Mouse (Mus musculus) heart, postnatal 10 days (tissue): ENCODE measurements around the gene Clip1. TPM values are rescaled to one million over a fixed set of nuclear protein-coding genes. Genes with fewer than 3 reads are reported as not detected.
A peak's percentile ranks its signal among the peaks of the same experiment; 100 is the strongest.
"Not testable (repeated sequence)": the region's sequence is repeated elsewhere in the genome, so short reads cannot be mapped to it uniquely, and the experiment has no call there.

Experiments used
- DNase-seq, 2 experiments: peaks; one replicate each; pipeline ENCODE4 v3.0.0; 2021
- intact Hi-C: fragments of 180-260 bp; cut with DNase I; formaldehyde crosslinking; loops from one replicate; pipeline ENCODE4 v1.15.1; 2025
- total RNA-seq, 2 experiments: library from RNA; stranded (reverse); gene quantifications; 2 replicates each; pipeline ENCODE4 v1.2.3; 2021

Clip1 gene
- total RNA-seq = 100 to 1,000 TPM; 135 to 144 TPM

GRCm38 (mm10) chr5:123684221-123685144 lies at the start of gene Clip1:
Clip1 (minus strand) TSS chr5:123684618.
- intact Hi-C loops = loop anchor here (1.0 to 5.0 kb wide), 4 partner anchors 14 to 57 kb away; no protein-coding TSS in a partner anchor
- peak; percentile 75 to 78 for DNase-seq

GRCm38 (mm10) chr5:123730981-123731380 lies 46.6 kb upstream of the Clip1 start:
- DNase-seq = no peak
- intact Hi-C loops = no loop called here

- DNase-seq, intact Hi-C loops: not testable (repeated sequence)
Measured at GRCm38 (mm10) chr5:123723816-123724215, 39.4 kb upstream of the Clip1 start.

DNA sequence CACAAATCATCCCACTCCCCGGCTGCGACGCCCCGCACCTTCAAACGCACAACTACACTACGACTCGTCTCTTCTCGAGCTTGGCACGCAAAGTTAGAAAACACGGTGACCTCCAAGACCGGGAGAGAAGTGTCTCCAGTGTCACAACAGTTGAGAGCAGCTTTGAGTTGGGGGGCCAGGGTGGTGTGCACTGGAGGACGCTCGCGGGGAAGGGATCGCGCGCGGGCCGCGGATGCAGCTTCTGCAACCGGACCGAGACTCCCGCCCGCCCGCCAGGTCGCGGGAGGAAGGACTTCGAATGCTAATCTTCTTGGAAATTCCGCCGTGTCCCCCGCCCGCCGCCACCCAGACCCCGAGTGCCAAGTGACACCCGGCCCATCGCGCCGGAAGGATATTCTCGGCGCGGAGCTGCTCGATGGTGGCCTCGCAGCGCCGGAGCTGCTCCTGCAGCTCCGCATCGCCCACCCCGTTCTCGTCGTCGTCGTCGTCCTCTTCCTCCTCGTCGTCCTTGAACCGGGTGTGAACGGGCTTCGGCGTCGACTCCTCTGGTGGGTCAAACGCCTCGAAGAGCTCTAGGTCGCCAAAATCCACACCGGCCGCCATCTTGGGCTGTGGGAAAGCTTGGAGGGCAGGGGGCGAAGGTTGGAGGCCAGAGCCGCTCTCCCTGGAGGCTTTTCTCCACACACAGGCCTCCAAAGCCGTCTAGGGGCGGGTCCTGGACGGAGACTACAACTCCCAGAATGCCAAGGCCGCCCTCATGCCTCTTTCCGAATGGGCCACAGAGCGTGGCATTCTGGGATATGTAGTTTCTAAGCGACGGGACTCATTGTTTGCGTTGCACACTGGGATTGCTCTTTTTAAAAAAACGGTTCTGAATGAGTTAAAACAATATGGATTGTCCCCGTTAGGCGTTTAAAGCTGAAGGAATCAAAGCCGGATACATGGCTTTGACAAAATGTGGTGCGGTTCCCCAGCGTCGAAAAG lies 36.2 kb upstream of the Clip1 start, which contains the start of gene Zcchc8:
Zcchc8 (minus strand) TSS at position 773 of the 984 bp plus-strand sequence.
- intact Hi-C loops = no loop called here
- DNase-seq = peak; percentile 98

DNA sequence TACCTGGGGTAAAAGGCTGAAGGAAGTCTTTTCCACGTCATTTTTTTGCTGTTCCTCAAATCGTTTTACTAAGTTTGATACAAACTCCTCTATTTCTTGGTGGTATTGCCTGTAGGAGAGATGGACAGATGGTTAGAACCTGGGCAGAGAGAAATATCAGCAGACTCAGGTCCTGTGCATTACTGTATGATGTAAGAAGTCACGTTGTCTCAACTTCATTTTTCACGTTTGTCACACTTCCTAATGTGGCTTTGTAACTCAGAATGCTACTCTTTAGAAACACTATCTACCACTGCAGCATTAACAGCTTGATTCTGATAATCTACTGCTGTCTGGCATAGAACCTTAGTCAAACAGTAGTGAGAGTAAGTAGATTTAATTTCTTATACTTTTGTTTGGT lies 30.2 kb upstream of the Clip1 start:
- DNase-seq = no peak
- intact Hi-C loops = no loop called here

GRCm38 (mm10) chr5:123713782-123714181 lies 29.4 kb upstream of the Clip1 start:
- intact Hi-C loops = no loop called here
- DNase-seq = no peak

DNA sequence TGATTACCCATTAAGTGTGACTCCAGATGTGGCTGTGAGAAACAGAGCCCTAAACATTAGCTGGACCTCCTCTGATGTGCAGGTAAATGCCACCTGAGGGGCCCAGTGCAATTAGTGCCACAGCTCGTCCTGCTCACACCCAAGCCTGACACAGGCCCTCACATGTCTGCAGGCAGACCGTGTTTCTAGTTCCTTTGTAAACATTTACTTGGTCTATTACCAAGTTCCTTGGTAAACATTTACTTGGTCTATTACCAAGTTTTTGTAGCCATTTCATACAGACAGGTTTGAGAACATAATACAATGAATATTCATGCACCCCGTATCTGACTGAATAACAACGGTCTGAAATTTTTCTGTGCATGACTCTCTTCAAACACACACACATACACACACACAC lies 25.2 kb upstream of the Clip1 start:
- intact Hi-C loops = no loop called here
- no peak for DNase-seq

DNA sequence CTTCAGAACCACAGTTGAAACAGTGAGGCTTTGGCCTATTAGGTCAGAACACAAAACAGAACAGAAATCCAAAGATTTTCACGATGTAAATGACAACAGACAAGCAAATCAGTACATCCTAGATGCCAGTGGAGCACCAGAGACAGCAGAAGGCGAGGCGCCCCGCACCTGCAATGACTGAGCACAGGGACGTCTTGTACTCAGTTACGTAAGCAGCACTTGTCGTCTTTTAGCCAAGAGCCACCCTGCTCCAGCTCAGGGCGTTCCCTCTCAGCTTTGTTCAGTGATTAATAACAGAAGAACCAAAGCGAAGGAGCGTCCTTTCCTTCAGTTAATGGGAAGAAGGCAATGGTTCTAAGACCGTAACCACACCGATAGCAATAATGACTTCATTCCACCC lies 24.2 kb upstream of the Clip1 start:
- DNase-seq = no peak
- intact Hi-C loops = no loop called here

GRCm38 (mm10) chr5:123700625-123701024 lies 16.2 kb upstream of the Clip1 start:
- peak; percentile 88 to 89 for DNase-seq
- intact Hi-C loops = loop anchor here (5.0 kb wide), 1 partner anchor 58 kb away; no protein-coding TSS in a partner anchor

DNA sequence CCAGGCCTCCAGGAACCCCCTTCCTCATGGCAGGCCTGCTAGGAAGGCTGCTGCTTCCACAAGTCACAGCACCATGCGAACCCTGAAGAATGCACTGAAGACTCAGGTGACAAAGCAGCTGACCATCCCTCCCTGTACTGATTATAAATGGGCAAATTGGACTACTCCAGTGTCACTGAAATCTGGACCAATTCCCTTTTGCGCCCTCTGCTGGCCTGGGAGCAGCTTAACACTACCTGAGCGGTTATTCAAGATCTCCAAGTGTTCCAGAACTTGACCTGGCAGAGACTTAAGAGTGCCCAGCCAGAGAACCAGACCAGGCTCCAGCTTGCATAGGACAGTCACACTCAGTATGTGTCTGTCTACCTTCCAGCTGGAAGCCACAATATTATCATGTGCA lies 14.8 kb upstream of the Clip1 start:
- intact Hi-C loops = loop anchor here (1.0 to 2.0 kb wide), 3 partner anchors 14 to 73 kb away; partner anchors contain the start of gene Clip1

DNA sequence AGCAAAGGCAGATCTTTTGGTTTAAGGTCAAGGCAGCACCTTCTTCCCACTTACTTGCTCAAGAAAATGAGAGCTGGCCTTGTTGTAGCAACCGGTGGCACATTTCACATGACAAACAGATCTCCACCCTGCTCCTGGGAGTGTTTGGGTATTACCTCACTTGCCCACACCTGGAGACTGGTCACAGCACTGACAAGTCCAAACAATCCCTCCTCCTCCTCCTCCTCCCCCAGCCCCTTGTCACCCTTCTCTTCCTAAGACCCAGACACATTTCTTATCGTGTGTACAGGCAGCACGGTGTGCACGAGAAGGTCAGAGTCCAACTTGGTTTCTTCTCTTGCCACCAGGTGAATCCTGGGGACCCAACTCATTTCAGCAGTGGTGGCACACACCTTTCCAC lies 12.5 kb upstream of the Clip1 start:
- no peak for DNase-seq
- intact Hi-C loops = no loop called here

More for the DNA sequence above, 14.8 kb upstream of the Clip1 start:
- DNase-seq = peak; percentile 81 to 92

- intact Hi-C loops = no loop called here
Measured at GRCm38 (mm10) chr5:123696244-123696643, 11.8 kb upstream of the Clip1 start.

GRCm38 (mm10) chr5:123694468-123694867 lies 10.1 kb upstream of the Clip1 start:
- DNase-seq = peak; percentile 80 to 84
- intact Hi-C loops = no loop called here

More at GRCm38 (mm10) chr5:123696244-123696643, 11.8 kb upstream of the Clip1 start:
- no peak for DNase-seq

- peak; percentile 70 to 76 for DNase-seq
- intact Hi-C loops = loop anchor here (1.0 to 5.0 kb wide), 4 partner anchors 15 to 56 kb away; no protein-coding TSS in a partner anchor
Measured at GRCm38 (mm10) chr5:123683377-123684220, 819 bp downstream of the Clip1 start.

- intact Hi-C loops = loop anchor here (5.0 kb wide), 2 partner anchors 41 to 56 kb away; no protein-coding TSS in a partner anchor
- DNase-seq = no peak
Measured at GRCm38 (mm10) chr5:123683043-123683376, 1.4 kb downstream of the Clip1 start.

DNA sequence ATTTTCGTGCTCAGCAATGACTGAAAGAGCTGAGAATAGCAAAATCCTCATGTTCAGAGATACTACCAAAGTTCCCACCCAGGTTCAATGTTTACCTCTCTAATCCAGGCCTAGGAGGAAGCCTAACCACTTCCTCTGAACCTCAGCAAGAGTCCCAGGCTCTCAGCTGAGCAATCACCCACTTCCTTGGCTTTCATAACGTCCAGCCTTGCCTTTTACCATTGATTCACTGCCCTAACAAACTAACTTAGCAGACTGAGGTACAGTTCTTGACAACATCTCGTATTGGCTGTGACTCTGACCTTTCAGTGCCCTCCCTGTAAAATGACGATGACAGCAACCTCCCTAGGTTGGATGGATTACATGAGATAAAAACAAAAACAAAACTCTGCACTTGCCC lies 2.0 kb downstream of the Clip1 start:
- intact Hi-C loops = loop anchor here (5.0 kb wide), 2 partner anchors 40 to 55 kb away; no protein-coding TSS in a partner anchor
- DNase-seq = no peak

DNA sequence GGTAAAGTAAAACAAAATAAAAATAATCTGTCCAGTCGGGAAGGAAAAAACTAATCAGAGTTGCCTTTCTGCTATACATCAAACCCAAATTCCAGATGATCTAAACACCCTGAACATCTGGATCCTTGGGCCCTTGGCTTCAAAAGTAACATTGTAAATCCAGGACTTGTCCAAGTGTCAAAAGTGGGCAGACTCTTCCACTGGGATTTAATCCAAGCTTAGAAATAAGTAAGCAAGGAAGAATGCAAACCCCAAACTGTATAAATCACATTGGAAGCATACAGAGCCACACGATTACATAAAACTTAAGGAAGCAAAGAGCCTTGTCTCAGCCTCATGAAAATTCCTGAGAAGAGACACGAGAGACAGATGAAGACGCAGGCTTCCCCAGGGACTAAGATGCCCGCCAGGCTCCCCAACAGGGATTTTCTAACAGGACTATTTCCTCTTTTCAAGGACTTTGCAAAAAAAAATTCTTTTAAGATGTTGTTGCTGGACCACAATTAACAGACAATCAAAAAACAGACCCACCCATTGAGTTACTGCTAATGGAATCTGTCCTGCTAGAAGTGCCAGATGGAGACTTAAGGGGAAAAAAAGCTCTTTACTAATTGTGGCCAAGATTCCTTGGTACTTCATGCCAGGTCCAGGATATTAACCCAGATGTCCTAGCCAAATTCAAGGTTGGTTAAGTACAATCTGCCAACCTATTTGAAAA lies 4.7 kb downstream of the Clip1 start:
- intact Hi-C loops = loop anchor here (5.0 kb wide), 2 partner anchors 37 to 52 kb away; no protein-coding TSS in a partner anchor
- DNase-seq = peak in 1 of 2 experiments; percentile 56

DNA sequence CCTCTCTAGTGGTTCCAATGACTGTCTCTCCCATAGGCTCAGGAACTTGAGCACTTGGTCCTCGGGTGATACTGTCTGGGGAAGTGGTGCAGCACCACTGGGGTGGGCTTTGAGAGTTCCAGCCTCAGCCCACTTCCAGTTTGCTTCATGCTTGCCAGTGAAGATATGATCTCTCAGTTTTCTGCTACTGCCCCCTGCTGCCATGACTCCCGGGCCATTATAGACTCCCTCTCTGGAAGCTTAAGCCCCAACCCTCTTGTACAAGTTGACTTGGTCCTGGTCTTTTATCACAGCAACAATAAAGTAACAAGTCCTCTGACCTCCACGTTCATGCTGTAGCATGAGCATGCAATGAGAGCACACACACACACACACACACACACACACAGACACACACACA lies 5.3 kb downstream of the Clip1 start:
- intact Hi-C loops = no loop called here
- no peak for DNase-seq

- no peak for DNase-seq
- intact Hi-C loops = no loop called here
Measured at GRCm38 (mm10) chr5:123675717-123676116, 8.7 kb downstream of the Clip1 start.
